Mouse (Mus musculus) stomach, embryonic 16.5 days (tissue): ENCODE data around the gene Snx21. TPM values are rescaled to one million over a fixed set of nuclear protein-coding genes. Genes with fewer than 3 reads are reported as not detected.

ENCODE experiments used
- ATAC-seq: fragments of 200-750 bp; cut with Nextera tagmentation; 2 replicates; pipeline ENCODE4 v1.8.0; 2017; ENCODE audit warnings: moderate number of reproducible peaks, moderate TSS enrichment; ENCODE audit not compliant: insufficient read depth, low FRiP score
- H3K27ac ChIP-seq: fragments of 300-500 bp; sonication (generic); 2 replicates; pipeline ENCODE4 v1.5.1; 2014; ENCODE audit warnings: low read length
- H3K27me3 ChIP-seq: fragments of 300-500 bp; sonication (generic); 2 replicates; pipeline ENCODE4 v1.6.1; 2014; ENCODE audit warnings: low read length, control low read depth, mixed read lengths; ENCODE audit not compliant: control insufficient read depth, insufficient read depth
- H3K36me3 ChIP-seq: fragments of 300-500 bp; sonication (generic); 2 replicates; pipeline ENCODE4 v1.6.1; 2014; ENCODE audit warnings: low read length; ENCODE audit not compliant: control insufficient read depth, insufficient read depth
- H3K4me1 ChIP-seq: fragments of 300-500 bp; sonication (generic); 2 replicates; pipeline ENCODE4 v1.6.1; 2014; ENCODE audit warnings: low read length, control low read depth, mixed read lengths; ENCODE audit not compliant: control insufficient read depth, insufficient read depth
- H3K4me2 ChIP-seq: fragments of 300-500 bp; sonication (generic); 2 replicates; pipeline ENCODE4 v1.6.1; 2014; ENCODE audit warnings: low read depth, low read length, mixed read lengths
- H3K4me3 ChIP-seq: fragments of 300-500 bp; sonication (generic); replicated peaks from 2 replicates; pipeline ENCODE4 v1.5.1; 2014; ENCODE audit warnings: mild to moderate bottlenecking, low read length
- H3K9ac ChIP-seq: fragments of 300-500 bp; sonication (generic); 2 replicates; pipeline ENCODE4 v1.6.1; 2014; ENCODE audit warnings: low read length
- H3K9me3 ChIP-seq: fragments of 300-500 bp; sonication (generic); replicated peaks from 2 replicates; pipeline ENCODE4 v1.6.1; 2016; ENCODE audit warnings: low read length, control low read depth; ENCODE audit not compliant: control insufficient read depth
- WGBS: fragments of 180-500 bp; shearing (Covaris S2); extraction: QIAGEN DNeasy Blood & Tissue Kit; methylation state at CpG from one replicate; pipeline ENCODE4 v1.1.7; 2014; 5-methylcytosine and 5-hydroxymethylcytosine counted together
- polyA plus RNA-seq: library from polyadenylated mRNA; unstranded; fragments of >200 nt; fragmentation: Nextera tagmentation; extraction: Ambion mirVana; gene quantifications from 2 replicates; pipeline ENCODE4 v1.2.1, GENCODE M21; 2015

Snx21 gene
- polyA plus RNA-seq, 1 experiment from 2014 or later = 26.3 TPM

DNA sequence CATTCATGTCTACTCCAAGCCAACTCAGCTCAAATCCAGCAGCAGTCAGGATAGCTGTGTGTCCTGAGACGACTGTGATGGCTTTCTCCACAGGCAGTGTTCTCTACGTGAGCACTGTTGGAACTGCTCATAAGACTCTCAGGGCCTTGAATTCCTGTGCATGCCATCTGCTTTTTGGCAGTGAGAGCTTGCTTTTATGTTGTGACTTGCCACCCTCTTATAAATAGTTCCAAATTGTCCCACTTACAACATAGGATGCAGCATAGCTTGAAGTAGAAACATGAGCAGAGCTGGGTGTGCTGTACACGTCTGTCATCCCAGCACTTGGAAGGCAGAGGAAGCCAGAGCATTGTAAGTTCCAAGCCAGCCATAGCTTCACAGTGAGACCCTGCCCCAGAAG is 19.8 kb upstream of the Snx21 start:
- peaks cover 9% of the 10 kb centered on the region for H3K4me1 ChIP-seq
- no peak overlapping the region for H3K4me3 ChIP-seq
- no peaks in the 10 kb centered on the region for H3K9me3 ChIP-seq
- no peak overlapping the region for H3K27ac ChIP-seq
- 73% methylated on average over 3 of the region's 3 CpGs for WGBS
- H3K36me3 ChIP-seq = peaks cover 14% of the 10 kb centered on the region
- no peaks in the 10 kb centered on the region for H3K27me3 ChIP-seq
- H3K4me2 ChIP-seq = no peak overlapping the region
- H3K9ac ChIP-seq = no peak overlapping the region
- no peak for ATAC-seq

DNA sequence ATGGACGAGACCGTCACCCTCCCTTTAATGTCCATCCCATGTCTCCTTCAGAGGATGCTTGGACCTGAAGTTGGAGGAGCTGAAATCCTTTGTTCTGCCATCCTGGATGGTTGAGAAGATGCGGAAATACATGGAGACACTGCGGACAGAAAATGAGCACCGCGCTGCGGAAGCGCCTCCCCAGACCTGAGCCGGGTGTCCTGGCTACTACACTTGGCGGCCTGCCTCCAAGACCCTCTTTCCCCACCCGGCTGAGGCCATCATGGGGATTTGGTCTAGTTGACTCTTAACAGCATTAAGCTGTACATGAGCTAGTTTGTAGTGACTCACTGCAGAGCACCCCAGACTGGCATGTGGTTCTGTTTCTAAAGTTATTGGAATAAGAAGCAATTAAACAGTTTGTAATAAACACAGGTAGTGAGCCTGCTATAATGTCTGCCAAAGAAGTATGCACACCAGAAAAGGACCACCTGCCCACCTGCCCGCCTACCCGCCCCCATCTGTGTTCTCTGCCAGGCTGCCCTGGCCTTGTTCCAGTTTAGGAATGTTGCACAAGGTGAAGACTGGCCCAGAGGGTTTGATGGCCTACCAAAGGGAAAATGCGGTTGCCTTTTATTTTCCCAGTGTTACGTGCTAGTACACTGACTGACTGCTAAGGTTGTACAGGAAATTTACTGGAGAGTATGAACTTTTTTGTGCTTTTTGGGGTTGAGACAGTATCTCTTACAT is 17.6 kb upstream of the Snx21 start:
- no peak overlapping the region for H3K4me2 ChIP-seq
- H3K4me3 ChIP-seq = no peak overlapping the region
- peaks cover 9% of the 10 kb centered on the region for H3K36me3 ChIP-seq
- ATAC-seq = no peak
- peaks cover 23% of the 10 kb centered on the region for H3K4me1 ChIP-seq
- no peaks in the 10 kb centered on the region for H3K9me3 ChIP-seq
- no peaks in the 10 kb centered on the region for H3K27me3 ChIP-seq
- no peak overlapping the region for H3K27ac ChIP-seq
- 89% methylated on average over 15 of the region's 15 CpGs for WGBS
- H3K9ac ChIP-seq = no peak overlapping the region

GRCm38 (mm10) chr2:164769258-164770037 is 16.2 kb upstream of the Snx21 start, which contains the start of gene Ube2c:
Ube2c (plus strand) TSS chr2:164769898.
- Histone ChIP-seq H3K4me2 (peak within 1 kb of the TSS; percentile 79), H3K36me3 (peaks cover 12% of the 10 kb centered on the region), H3K9me3 (no peaks in the 10 kb centered on the region), H3K9ac (peak within 1 kb of the TSS; percentile 88), H3K27me3 (no peaks in the 10 kb centered on the region), H3K4me3 (peak within 1 kb of the TSS; percentile 98), H3K4me1 (peaks cover 30% of the 10 kb centered on the region), H3K27ac (peak within 1 kb of the TSS; percentile 79)
- 2% methylated on average over 53 of the region's 53 CpGs for WGBS
- peak; percentile 98 for ATAC-seq

- WGBS = 2% methylated on average over 15 of the region's 15 CpGs
- Histone ChIP-seq H3K4me1 (peaks cover 30% of the 10 kb centered on the region), H3K36me3 (peaks cover 12% of the 10 kb centered on the region), H3K4me3 (peak overlapping the region; percentile 98), H3K9me3 (no peaks in the 10 kb centered on the region), H3K27ac (peak overlapping the region; percentile 70), H3K9ac (peak overlapping the region; percentile 88), H3K27me3 (no peaks in the 10 kb centered on the region), H3K4me2 (peak overlapping the region; percentile 79)
- ATAC-seq = no peak
These were observed 15.3 kb upstream of the Snx21 start for GRCm38 (mm10) chr2:164770279-164770678.

DNA sequence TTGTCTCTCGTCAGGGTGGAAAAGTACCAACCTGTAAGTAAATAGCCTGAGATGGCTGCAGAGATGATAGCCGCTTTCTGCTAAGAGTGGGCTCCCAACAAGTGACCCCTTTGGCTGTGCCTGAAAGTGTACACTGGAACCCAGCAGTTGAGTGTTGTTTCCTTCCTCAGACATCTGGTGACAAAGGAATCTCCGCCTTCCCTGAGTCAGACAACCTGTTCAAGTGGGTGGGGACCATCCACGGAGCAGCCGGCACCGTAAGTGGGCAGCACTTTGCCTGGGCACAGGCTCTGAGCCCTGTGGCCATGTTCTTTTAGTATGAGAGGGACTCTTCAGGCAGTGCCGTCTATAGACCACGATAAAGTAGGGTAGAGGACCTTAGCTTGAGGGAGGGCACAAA is 14.5 kb upstream of the Snx21 start:
- H3K36me3 ChIP-seq = peaks cover 10% of the 10 kb centered on the region
- ATAC-seq = no peak
- H3K4me2 ChIP-seq = peak overlapping the region; percentile 79
- WGBS = 67% methylated on average over 8 of the region's 8 CpGs
- H3K27me3 ChIP-seq = no peaks in the 10 kb centered on the region
- peak overlapping the region; percentile 98 for H3K4me3 ChIP-seq
- H3K4me1 ChIP-seq = peaks cover 30% of the 10 kb centered on the region
- H3K9me3 ChIP-seq = no peaks in the 10 kb centered on the region
- H3K27ac ChIP-seq = no peak overlapping the region
- H3K9ac ChIP-seq = peak overlapping the region; percentile 88

- H3K9me3 ChIP-seq = no peaks in the 10 kb centered on the region
- H3K9ac ChIP-seq = no peak overlapping the region
- peak overlapping the region; percentile 25 for H3K27ac ChIP-seq
- 76% methylated on average over 14 of the region's 14 CpGs for WGBS
- H3K36me3 ChIP-seq = peaks cover 6% of the 10 kb centered on the region; the same call in 1 of the 2 replicates
- no peaks in the 10 kb centered on the region for H3K27me3 ChIP-seq
- peaks cover 30% of the 10 kb centered on the region for H3K4me1 ChIP-seq
- ATAC-seq = no peak
- H3K4me3 ChIP-seq = no peak overlapping the region
- H3K4me2 ChIP-seq = no peak overlapping the region
These were observed 12.2 kb upstream of the Snx21 start for GRCm38 (mm10) chr2:164773229-164773988.

DNA sequence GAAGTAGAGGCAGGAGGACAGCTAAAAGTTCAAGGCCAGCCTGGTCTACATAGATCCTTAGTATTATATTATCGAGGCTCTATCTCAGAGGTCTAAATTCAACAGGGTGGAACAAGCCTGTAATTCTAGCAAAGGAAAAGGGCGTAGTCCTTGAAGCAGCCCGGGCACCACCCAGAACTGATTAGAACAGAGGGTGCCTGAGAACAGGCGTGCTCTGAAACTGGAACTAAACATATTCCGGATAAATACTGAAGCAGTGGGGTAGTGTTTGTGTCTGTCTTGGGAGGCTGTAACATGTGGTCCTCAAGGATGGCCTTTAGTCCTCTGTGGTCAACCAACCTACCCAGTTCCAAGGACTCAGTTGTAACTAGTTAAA is 11.6 kb upstream of the Snx21 start:
- peaks cover 30% of the 10 kb centered on the region for H3K4me1 ChIP-seq
- peak overlapping the region; percentile 25 for H3K27ac ChIP-seq
- no peaks in the 10 kb centered on the region for H3K27me3 ChIP-seq
- H3K4me2 ChIP-seq = no peak overlapping the region
- H3K9me3 ChIP-seq = no peaks in the 10 kb centered on the region
- H3K9ac ChIP-seq = no peak overlapping the region
- 59% methylated on average over 5 of the region's 5 CpGs for WGBS
- H3K36me3 ChIP-seq = peaks cover 6% of the 10 kb centered on the region; the same call in 1 of the 2 replicates
- ATAC-seq = no peak
- no peak overlapping the region for H3K4me3 ChIP-seq

- no peak overlapping the region for H3K27ac ChIP-seq
- peaks cover 6% of the 10 kb centered on the region; the same call in 1 of the 2 replicates for H3K36me3 ChIP-seq
- H3K4me3 ChIP-seq = no peak overlapping the region
- peaks cover 18% of the 10 kb centered on the region for H3K4me1 ChIP-seq
- 75% methylated on average over 6 of the region's 6 CpGs for WGBS
- H3K4me2 ChIP-seq = no peak overlapping the region
- H3K9ac ChIP-seq = no peak overlapping the region
- no peak for ATAC-seq
- no peaks in the 10 kb centered on the region for H3K27me3 ChIP-seq
- H3K9me3 ChIP-seq = no peaks in the 10 kb centered on the region
These were observed 9.5 kb upstream of the Snx21 start for GRCm38 (mm10) chr2:164776130-164776529.
